Mouse (Mus musculus): Measurements from ENCODE around the gene Megf11. TPM values are rescaled to one million over a fixed set of nuclear protein-coding genes. Genes with fewer than 3 reads are reported as not detected.

Gene Megf11
- polyA plus RNA-seq, 1 experiment from 2014 or later = 4.0 TPM

DNA sequence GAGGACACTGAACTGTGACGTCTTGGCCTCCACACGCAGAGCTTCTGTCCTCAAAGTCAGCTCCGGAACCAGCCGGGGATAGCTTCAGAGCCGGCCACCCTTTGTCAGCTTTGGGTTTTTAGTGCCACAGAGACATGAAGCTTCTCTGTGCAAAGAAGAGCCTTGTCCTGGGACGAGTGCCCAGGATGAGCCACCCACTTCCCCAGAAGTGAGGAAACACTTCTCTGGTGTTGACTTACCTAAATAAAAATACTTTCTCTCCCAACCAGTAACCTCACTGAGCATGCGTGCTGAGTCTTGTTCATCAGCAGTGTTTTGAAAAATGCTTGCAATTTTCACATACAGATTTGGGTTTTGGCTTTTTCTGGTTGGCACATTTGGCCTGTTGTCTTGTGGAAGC, 29.8 kb upstream of the Megf11 start:
- Histone ChIP-seq H3K9ac (no peak overlapping the region), H3K4me2 (no peak overlapping the region), H3K9me3 (replicated peaks) (no peaks in the 10 kb centered on the region), H3K4me3 (replicated peaks) (no peak overlapping the region), H3K27ac (no peak overlapping the region), H3K36me3 (no peaks in the 10 kb centered on the region), H3K27me3 (no peaks in the 10 kb centered on the region), H3K4me1 (no peaks in the 10 kb centered on the region)
- ATAC-seq (replicated peaks; ENCODE audit: low FRiP score) = no peak
- 88% methylated on average over 7 of the region's 7 CpGs for WGBS

DNA sequence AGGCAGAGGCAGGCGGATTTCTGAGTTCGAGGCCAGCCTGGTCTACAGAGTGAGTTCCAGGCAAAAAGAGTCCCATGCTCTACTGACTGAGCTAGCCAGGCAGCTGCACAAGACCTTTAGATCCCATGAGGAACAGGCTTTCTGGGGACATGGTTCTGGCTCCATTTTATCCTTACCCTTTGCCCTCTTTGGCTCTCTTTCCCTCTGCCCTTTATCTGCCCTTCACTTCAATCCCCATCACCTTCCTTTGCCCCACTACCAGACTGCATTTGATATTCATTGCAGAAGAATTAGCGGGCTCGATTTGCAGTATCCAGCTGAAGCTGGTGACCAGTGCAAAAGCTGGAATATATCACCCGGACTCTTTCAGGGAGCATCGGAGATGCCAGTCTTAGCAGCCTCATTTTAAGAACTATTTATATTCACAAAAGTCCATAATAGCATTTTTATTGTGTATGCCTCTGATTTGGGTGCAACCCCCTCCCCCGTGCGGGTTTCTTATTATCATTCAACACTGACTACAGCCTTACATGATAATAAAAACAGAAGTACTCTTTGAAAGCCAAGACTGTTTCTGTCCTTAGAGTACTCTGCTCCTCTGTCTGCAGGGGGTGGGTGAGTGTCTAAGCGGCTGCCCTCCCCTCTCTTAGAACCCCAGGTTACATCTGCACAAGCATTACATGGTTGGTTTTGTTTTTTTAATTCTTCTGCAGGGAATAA, 24.0 kb upstream of the Megf11 start:
- no peak overlapping the region for H3K27ac ChIP-seq
- H3K4me1 ChIP-seq = no peaks in the 10 kb centered on the region
- no peaks in the 10 kb centered on the region for H3K27me3 ChIP-seq
- H3K4me2 ChIP-seq = no peak overlapping the region
- no peak overlapping the region for H3K9ac ChIP-seq
- H3K9me3 ChIP-seq (replicated peaks) = no peaks in the 10 kb centered on the region
- no peak overlapping the region for H3K4me3 ChIP-seq (replicated peaks)
- WGBS = 88% methylated on average over 9 of the region's 9 CpGs
- ATAC-seq (replicated peaks; ENCODE audit: low FRiP score) = no peak
- H3K36me3 ChIP-seq = no peaks in the 10 kb centered on the region

- ATAC-seq (replicated peaks; ENCODE audit: low FRiP score) = no peak
- H3K4me3 ChIP-seq (replicated peaks) = no peak overlapping the region
- H3K36me3 ChIP-seq = no peaks in the 10 kb centered on the region
- no peaks in the 10 kb centered on the region for H3K27me3 ChIP-seq
- H3K27ac ChIP-seq = no peak overlapping the region
- no peak overlapping the region for H3K9ac ChIP-seq
- no peak overlapping the region for H3K4me2 ChIP-seq
- WGBS = 56% methylated on average over 7 of the region's 7 CpGs
- no peaks in the 10 kb centered on the region for H3K9me3 ChIP-seq (replicated peaks)
- H3K4me1 ChIP-seq = peaks cover 7% of the 10 kb centered on the region; the same call in 1 of the 2 replicates
Observed at GRCm38 (mm10) chr9:64369871-64370270, 15.6 kb upstream of the Megf11 start.

- H3K4me1 ChIP-seq = peaks cover 7% of the 10 kb centered on the region; the same call in 1 of the 2 replicates
- no peaks in the 10 kb centered on the region for H3K9me3 ChIP-seq (replicated peaks)
- H3K27me3 ChIP-seq = no peaks in the 10 kb centered on the region
- no peaks in the 10 kb centered on the region for H3K36me3 ChIP-seq
- WGBS = 58% methylated on average over 11 of the region's 11 CpGs
- no peak overlapping the region for H3K9ac ChIP-seq
- no peak overlapping the region for H3K27ac ChIP-seq
- no peak overlapping the region for H3K4me2 ChIP-seq
- no peak overlapping the region for H3K4me3 ChIP-seq (replicated peaks)
- no peak for ATAC-seq (replicated peaks; ENCODE audit: low FRiP score)
Observed at GRCm38 (mm10) chr9:64371305-64371819, 14.1 kb upstream of the Megf11 start.

- no peaks in the 10 kb centered on the region for H3K27me3 ChIP-seq
- 75% methylated on average over 2 of the region's 2 CpGs for WGBS
- H3K9me3 ChIP-seq (replicated peaks) = peaks cover 3% of the 10 kb centered on the region; the same call in 1 of the 2 replicates
Observed at GRCm38 (mm10) chr9:64376380-64376779, 9.0 kb upstream of the Megf11 start.

DNA sequence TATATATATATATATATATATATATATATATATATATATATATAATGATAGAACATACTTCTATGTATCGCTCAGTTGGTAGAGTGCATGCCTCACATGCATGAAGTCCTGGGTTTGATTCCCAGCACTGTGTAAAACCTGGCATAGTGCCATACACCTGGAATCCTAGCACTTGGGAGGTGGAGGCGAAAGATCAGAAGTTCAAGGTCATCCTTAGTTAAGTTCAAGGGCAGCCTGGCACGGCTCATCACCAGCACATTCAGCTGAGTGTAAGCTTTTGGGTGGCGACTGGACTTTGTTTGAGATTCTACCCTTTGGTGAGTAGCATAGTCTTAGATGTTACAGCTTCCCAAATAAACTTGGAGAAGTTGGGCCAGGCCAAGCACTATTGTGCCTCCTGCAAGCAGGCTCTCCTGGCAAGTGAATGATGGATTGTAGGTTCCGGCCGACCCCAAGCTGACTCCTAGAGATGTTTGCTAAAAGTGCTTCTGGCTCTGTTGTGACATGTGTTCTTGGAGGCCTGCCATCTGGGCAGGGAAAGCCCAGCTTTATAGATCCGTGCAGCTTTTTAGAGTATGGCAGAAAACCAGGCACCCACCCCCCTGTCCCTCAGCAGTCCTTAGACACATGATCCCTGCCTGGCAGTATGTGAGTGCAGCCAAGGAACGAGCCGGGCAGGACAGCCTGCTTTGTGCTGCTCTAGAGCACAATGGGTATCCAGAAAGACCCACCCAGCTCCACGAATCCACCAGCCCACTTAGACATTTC, 2.2 kb upstream of the Megf11 start:
- H3K4me3 ChIP-seq (replicated peaks) = no peak overlapping the region
- no peaks in the 10 kb centered on the region for H3K36me3 ChIP-seq
- peaks cover 59% of the 10 kb centered on the region for H3K27me3 ChIP-seq
- H3K27ac ChIP-seq = no peak overlapping the region
- H3K9me3 ChIP-seq (replicated peaks) = peaks cover 3% of the 10 kb centered on the region; the same call in 1 of the 2 replicates
- no peak for ATAC-seq (replicated peaks; ENCODE audit: low FRiP score)
- H3K9ac ChIP-seq = no peak overlapping the region
- no peak overlapping the region for H3K4me2 ChIP-seq
- 43% methylated on average over 10 of the region's 10 CpGs for WGBS
- H3K4me1 ChIP-seq = peaks cover 32% of the 10 kb centered on the region

More at GRCm38 (mm10) chr9:64376380-64376779, 9.0 kb upstream of the Megf11 start:
- ATAC-seq (replicated peaks; ENCODE audit: low FRiP score) = no peak
- no peak overlapping the region for H3K4me3 ChIP-seq (replicated peaks)
- no peak overlapping the region for H3K27ac ChIP-seq
- H3K4me2 ChIP-seq = no peak overlapping the region
- no peaks in the 10 kb centered on the region for H3K36me3 ChIP-seq
- H3K9ac ChIP-seq = no peak overlapping the region
- H3K4me1 ChIP-seq = no peaks in the 10 kb centered on the region

DNA sequence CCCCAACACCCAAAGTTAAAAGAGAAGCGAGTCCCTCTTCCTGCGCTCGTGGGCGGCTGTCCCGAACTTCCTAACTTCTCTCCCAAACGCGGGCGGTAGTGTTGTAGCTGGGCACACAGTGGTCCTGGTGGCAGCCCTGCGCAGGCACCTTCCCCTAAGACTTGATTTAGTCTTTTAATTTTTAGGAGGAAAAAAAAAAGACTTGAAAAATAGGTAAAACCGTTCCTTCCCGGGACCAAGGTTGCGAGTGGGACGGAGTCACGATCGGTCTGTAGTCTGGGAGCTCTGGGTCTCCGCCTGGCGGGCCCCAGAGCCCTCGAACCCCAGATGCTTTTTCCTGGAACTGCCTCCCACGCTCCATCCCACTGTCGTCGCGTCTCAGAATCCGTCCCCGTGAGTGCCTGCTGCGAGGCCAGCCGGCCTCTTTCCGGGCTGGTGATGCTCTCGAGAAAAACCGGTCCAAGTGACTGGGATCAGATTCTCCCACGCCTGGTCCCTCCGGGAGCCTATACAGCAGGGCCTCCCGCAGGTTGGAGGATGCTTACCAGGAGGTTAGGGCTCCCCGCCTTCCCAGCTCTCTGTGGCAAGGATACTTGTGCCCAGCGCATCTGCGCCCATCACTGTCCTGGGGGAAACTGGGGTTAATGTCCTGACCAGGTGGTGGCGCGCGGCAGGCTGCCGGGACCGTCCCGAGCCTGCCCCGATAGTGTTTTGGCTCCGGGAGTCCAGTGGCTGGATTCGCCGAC, 1.2 kb downstream of the Megf11 start:
- Histone ChIP-seq H3K36me3 (no peaks in the 10 kb centered on the region), H3K27ac (no peak overlapping the region), H3K4me1 (peaks cover 32% of the 10 kb centered on the region), H3K9ac (peak overlapping the region; percentile 57), H3K4me2 (peak overlapping the region; percentile 100), H3K4me3 (replicated peaks) (peak overlapping the region; percentile 62), H3K27me3 (peaks cover 77% of the 10 kb centered on the region), H3K9me3 (replicated peaks) (no peaks in the 10 kb centered on the region)
- WGBS = 2% methylated on average over 45 of the region's 45 CpGs
- no peak for ATAC-seq (replicated peaks; ENCODE audit: low FRiP score)

DNA sequence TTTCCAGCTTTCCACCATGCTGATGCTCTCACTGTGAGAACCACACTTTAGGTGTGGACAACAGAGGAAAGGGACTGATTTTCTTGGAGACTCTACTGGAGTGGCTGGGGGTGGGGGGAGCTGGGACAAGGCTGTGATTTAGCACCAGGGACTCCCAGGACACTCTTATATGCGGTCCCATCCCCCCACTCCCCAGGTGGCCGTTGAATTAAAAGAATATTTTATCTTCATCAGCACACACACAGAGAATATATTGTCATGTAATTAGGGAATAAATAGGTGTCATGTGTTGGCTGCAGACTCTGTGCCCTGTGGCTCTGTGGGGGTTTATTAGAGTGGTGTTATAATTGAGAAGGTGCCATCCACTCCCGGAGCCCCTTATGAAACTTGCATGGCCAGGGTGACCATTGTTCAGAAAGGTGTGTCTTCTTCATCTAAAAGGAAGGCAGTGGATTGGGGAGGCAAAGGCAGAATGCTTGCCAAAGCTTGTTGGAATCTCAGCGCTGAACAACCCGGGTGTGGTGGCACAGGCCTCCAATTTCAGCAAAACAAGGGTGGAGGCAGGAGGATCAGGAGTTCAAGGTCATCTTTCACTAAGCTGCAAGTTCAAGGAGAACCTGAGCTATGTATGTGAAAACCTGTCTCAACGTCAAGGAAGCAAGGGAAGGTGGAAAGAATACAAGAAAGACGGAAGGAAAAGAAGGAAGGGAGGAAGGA, 4.3 kb downstream of the Megf11 start:
- peaks cover 28% of the 10 kb centered on the region for H3K4me1 ChIP-seq
- no peak overlapping the region for H3K9ac ChIP-seq
- WGBS = 72% methylated on average over 7 of the region's 7 CpGs
- peaks cover 53% of the 10 kb centered on the region for H3K27me3 ChIP-seq
- no peaks in the 10 kb centered on the region for H3K36me3 ChIP-seq
- no peaks in the 10 kb centered on the region for H3K9me3 ChIP-seq (replicated peaks)
- ATAC-seq (replicated peaks; ENCODE audit: low FRiP score) = no peak
- no peak overlapping the region for H3K27ac ChIP-seq
- H3K4me2 ChIP-seq = no peak overlapping the region
- H3K4me3 ChIP-seq (replicated peaks) = no peak overlapping the region

DNA sequence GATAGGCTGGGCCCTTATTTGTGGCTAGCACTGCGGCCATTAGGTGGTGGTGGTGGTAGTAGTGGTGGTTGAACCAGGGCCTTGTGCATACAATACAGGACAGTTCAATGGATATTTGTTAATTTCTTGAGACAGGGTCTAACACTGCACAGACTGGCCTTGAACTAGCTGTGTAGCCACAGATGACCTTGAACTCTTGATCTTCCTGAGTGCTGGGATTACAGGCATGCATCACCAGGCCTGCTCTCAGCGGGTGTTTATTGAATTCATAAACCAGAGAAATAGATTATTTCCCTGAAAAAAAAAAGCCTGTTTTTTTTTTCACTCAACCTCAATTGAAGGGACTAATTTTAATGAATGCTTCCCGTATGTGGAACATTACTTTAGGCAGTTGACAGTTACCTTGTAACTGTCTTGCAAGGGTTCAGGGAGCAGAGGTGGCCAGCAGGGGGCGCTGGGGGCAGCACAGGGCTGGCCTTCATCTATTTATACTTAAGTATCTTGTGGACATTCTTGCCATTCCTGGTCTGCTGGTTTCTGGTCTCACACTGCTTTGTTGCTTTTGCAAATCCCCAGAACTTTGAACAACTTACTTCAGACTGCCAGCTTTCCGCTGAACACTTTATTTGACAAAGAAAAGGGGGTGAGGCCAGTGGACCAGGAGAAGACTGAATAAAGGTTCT, 8.6 kb downstream of the Megf11 start:
- Histone ChIP-seq H3K27me3 (peaks cover 10% of the 10 kb centered on the region; the same call in 1 of the 2 replicates), H3K9me3 (replicated peaks) (no peaks in the 10 kb centered on the region), H3K27ac (0 out of 2 replicates have a peak overlapping the region, but pooled peaks have one; percentile 24), H3K36me3 (no peaks in the 10 kb centered on the region), H3K9ac (no peak overlapping the region), H3K4me1 (peaks cover 5% of the 10 kb centered on the region; the same call in 1 of the 2 replicates), H3K4me2 (no peak overlapping the region), H3K4me3 (replicated peaks) (no peak overlapping the region)
- WGBS = 50% methylated on average over 5 of the region's 5 CpGs
- 0 out of 2 replicates have a peak, but pooled peaks have one; percentile 40 for ATAC-seq (replicated peaks; ENCODE audit: low FRiP score)

- no peaks in the 10 kb centered on the region; the same call in 1 of the 2 replicates for H3K27me3 ChIP-seq
- H3K4me3 ChIP-seq (replicated peaks) = no peak overlapping the region
- H3K27ac ChIP-seq = no peak overlapping the region
- no peaks in the 10 kb centered on the region for H3K36me3 ChIP-seq
- H3K9me3 ChIP-seq (replicated peaks) = no peaks in the 10 kb centered on the region
- no peak overlapping the region for H3K4me2 ChIP-seq
- WGBS = 66% methylated on average over 7 of the region's 7 CpGs
- no peak overlapping the region for H3K9ac ChIP-seq
- peaks cover 5% of the 10 kb centered on the region; the same call in 1 of the 2 replicates for H3K4me1 ChIP-seq
- ATAC-seq (replicated peaks; ENCODE audit: low FRiP score) = no peak
Observed at GRCm38 (mm10) chr9:64395238-64395920, 10.0 kb downstream of the Megf11 start.
